Mouse (Mus musculus) neural tube, embryonic 12.5 days (tissue): ENCODE data around the gene 4930432K21Rik. TPM values are rescaled to one million over a fixed set of nuclear protein-coding genes. Genes with fewer than 3 reads are reported as not detected.

Source experiments
- ATAC-seq: fragments of 200-750 bp; cut with Nextera tagmentation; 2 replicates; pipeline ENCODE4 v1.8.0; 2017; ENCODE audit warnings: low read depth, mild to moderate bottlenecking, moderate TSS enrichment, moderate library complexity; ENCODE audit not compliant: low FRiP score
- H3K27ac ChIP-seq: fragments of 300-500 bp; sonication (generic); 2 replicates; pipeline ENCODE4 v1.5.1; 2016
- H3K27me3 ChIP-seq: fragments of 300-500 bp; sonication (generic); replicated peaks from 2 replicates; pipeline ENCODE4 v1.6.1; 2016; ENCODE audit warnings: mild to moderate bottlenecking
- H3K36me3 ChIP-seq: fragments of 300-500 bp; sonication (generic); 2 replicates; pipeline ENCODE4 v1.6.1; 2016; ENCODE audit warnings: mild to moderate bottlenecking
- H3K4me1 ChIP-seq: fragments of 300-500 bp; sonication (generic); 2 replicates; pipeline ENCODE4 v1.6.1; 2016
- H3K4me2 ChIP-seq: fragments of 300-500 bp; sonication (generic); replicated peaks from 2 replicates; pipeline ENCODE4 v1.6.1; 2016; ENCODE audit warnings: mild to moderate bottlenecking
- H3K4me3 ChIP-seq: fragments of 300-500 bp; sonication (generic); 2 replicates; pipeline ENCODE4 v1.5.1; 2016
- H3K9ac ChIP-seq: fragments of 300-500 bp; sonication (generic); 2 replicates; pipeline ENCODE4 v1.6.1; 2016; ENCODE audit warnings: mild to moderate bottlenecking
- H3K9me3 ChIP-seq: fragments of 300-500 bp; sonication (generic); 2 replicates; pipeline ENCODE4 v1.6.1; 2016; ENCODE audit warnings: mild to moderate bottlenecking
- WGBS: fragments of 180-500 bp; shearing (Covaris S2); methylation state at CpG from one replicate; pipeline ENCODE4 v1.1.7; 2016; 5-methylcytosine and 5-hydroxymethylcytosine counted together
- polyA plus RNA-seq: library from polyadenylated mRNA; unstranded; fragments of >200 nt; fragmentation: Nextera tagmentation; extraction: Ambion mirVana; gene quantifications from 2 replicates; pipeline ENCODE4 v1.2.1, GENCODE M21; 2016

Gene 4930432K21Rik
- 1.9 and 2.0 TPM in 2 replicates for polyA plus RNA-seq

GRCm38 (mm10) chr8:84147769-84148530 lies at the start of gene 4930432K21Rik, which contains the start of gene Cc2d1a:
4930432K21Rik (plus strand) TSS chr8:84148025.
Cc2d1a (minus strand) TSS chr8:84147936.
- H3K36me3 ChIP-seq = peaks cover 19% of the 10 kb centered on the region
- H3K9ac ChIP-seq = peak within 1 kb of the TSS; percentile 73
- peak; percentile 93 for ATAC-seq
- peak within 1 kb of the TSS; percentile 95 for H3K4me2 ChIP-seq
- H3K4me1 ChIP-seq = peaks cover 13% of the 10 kb centered on the region
- 17% methylated on average over 49 of the region's 49 CpGs for WGBS
- H3K9me3 ChIP-seq = no peaks in the 10 kb centered on the region
- no peak within 1 kb of the TSS for H3K27ac ChIP-seq
- H3K27me3 ChIP-seq = no peaks in the 10 kb centered on the region
- peak within 1 kb of the TSS; percentile 52 for H3K4me3 ChIP-seq

- Histone ChIP-seq H3K9ac (no peak overlapping the region), H3K36me3 (peaks cover 82% of the 10 kb centered on the region), H3K4me1 (peaks cover 15% of the 10 kb centered on the region), H3K27me3 (no peaks in the 10 kb centered on the region), H3K4me3 (no peak overlapping the region), H3K9me3 (no peaks in the 10 kb centered on the region), H3K4me2 (no peak overlapping the region), H3K27ac (no peak overlapping the region; the same call in 1 of the 2 replicates)
- 94% methylated on average over 7 of the region's 7 CpGs for WGBS
- no peak for ATAC-seq
Measured at GRCm38 (mm10) chr8:84098376-84098775, 49.4 kb upstream of the 4930432K21Rik start.

GRCm38 (mm10) chr8:84101476-84102270 lies 46.2 kb upstream of the 4930432K21Rik start:
- no peaks in the 10 kb centered on the region for H3K27me3 ChIP-seq
- H3K4me1 ChIP-seq = peaks cover 27% of the 10 kb centered on the region
- WGBS = 93% methylated on average over 25 of the region's 25 CpGs
- H3K9me3 ChIP-seq = no peaks in the 10 kb centered on the region
- peaks cover 49% of the 10 kb centered on the region for H3K36me3 ChIP-seq
- H3K9ac ChIP-seq = no peak overlapping the region
- no peak for ATAC-seq
- H3K4me3 ChIP-seq = no peak overlapping the region
- no peak overlapping the region for H3K27ac ChIP-seq
- H3K4me2 ChIP-seq = no peak overlapping the region

GRCm38 (mm10) chr8:84103601-84104000 lies 44.2 kb upstream of the 4930432K21Rik start:
- ATAC-seq = no peak
- 64% methylated on average over 3 of the region's 3 CpGs for WGBS
- H3K36me3 ChIP-seq = peaks cover 30% of the 10 kb centered on the region
- H3K27me3 ChIP-seq = no peaks in the 10 kb centered on the region
- peak overlapping the region; percentile 83; the same call in 1 of the 2 replicates for H3K27ac ChIP-seq
- H3K9ac ChIP-seq = peak overlapping the region; percentile 84
- H3K9me3 ChIP-seq = no peaks in the 10 kb centered on the region
- H3K4me2 ChIP-seq = peak overlapping the region; percentile 88
- H3K4me3 ChIP-seq = peak overlapping the region; percentile 70
- H3K4me1 ChIP-seq = peaks cover 27% of the 10 kb centered on the region

GRCm38 (mm10) chr8:84104221-84104620 lies 43.6 kb upstream of the 4930432K21Rik start:
- ATAC-seq = peak; percentile 84
- Histone ChIP-seq H3K4me2 (peak overlapping the region; percentile 88), H3K9me3 (no peaks in the 10 kb centered on the region), H3K27ac (peak overlapping the region; percentile 83), H3K36me3 (peaks cover 24% of the 10 kb centered on the region), H3K4me1 (peaks cover 27% of the 10 kb centered on the region), H3K27me3 (no peaks in the 10 kb centered on the region), H3K9ac (peak overlapping the region; percentile 84), H3K4me3 (peak overlapping the region; percentile 70)
- under 1% methylated on average over 26 of the region's 29 CpGs for WGBS

GRCm38 (mm10) chr8:84104697-84105609 lies 42.9 kb upstream of the 4930432K21Rik start, which contains the start of gene Dcaf15:
Dcaf15 (minus strand) TSS chr8:84104768.
- peak; percentile 97 for ATAC-seq
- Histone ChIP-seq H3K27ac (peak within 1 kb of the TSS; percentile 83), H3K27me3 (no peaks in the 10 kb centered on the region), H3K4me3 (peak within 1 kb of the TSS; percentile 70), H3K36me3 (peaks cover 20% of the 10 kb centered on the region), H3K9ac (peak within 1 kb of the TSS; percentile 84), H3K9me3 (no peaks in the 10 kb centered on the region), H3K4me1 (peaks cover 27% of the 10 kb centered on the region), H3K4me2 (peak within 1 kb of the TSS; percentile 88)
- 8% methylated on average over 42 of the region's 42 CpGs for WGBS

GRCm38 (mm10) chr8:84105676-84106075 lies 42.1 kb upstream of the 4930432K21Rik start:
- 74% methylated on average over 2 of the region's 2 CpGs for WGBS
- no peaks in the 10 kb centered on the region for H3K27me3 ChIP-seq
- H3K4me3 ChIP-seq = no peak overlapping the region
- no peaks in the 10 kb centered on the region for H3K9me3 ChIP-seq
- peaks cover 27% of the 10 kb centered on the region for H3K4me1 ChIP-seq
- H3K27ac ChIP-seq = no peak overlapping the region
- no peak for ATAC-seq
- H3K9ac ChIP-seq = no peak overlapping the region
- no peak overlapping the region for H3K4me2 ChIP-seq
- peaks cover 17% of the 10 kb centered on the region for H3K36me3 ChIP-seq

- no peaks in the 10 kb centered on the region for H3K9me3 ChIP-seq
- 92% methylated on average over 6 of the region's 6 CpGs for WGBS
- ATAC-seq = no peak
- H3K27me3 ChIP-seq = no peaks in the 10 kb centered on the region
- H3K4me2 ChIP-seq = no peak overlapping the region
- no peak overlapping the region for H3K9ac ChIP-seq
- H3K4me3 ChIP-seq = no peak overlapping the region
- peaks cover 27% of the 10 kb centered on the region for H3K4me1 ChIP-seq
- H3K36me3 ChIP-seq = peaks cover 14% of the 10 kb centered on the region
- no peak overlapping the region for H3K27ac ChIP-seq
Measured at GRCm38 (mm10) chr8:84106216-84107040, 41.4 kb upstream of the 4930432K21Rik start.

GRCm38 (mm10) chr8:84115646-84116045 lies 32.2 kb upstream of the 4930432K21Rik start:
- 87% methylated on average over 6 of the region's 6 CpGs for WGBS
- no peaks in the 10 kb centered on the region for H3K36me3 ChIP-seq
- H3K4me3 ChIP-seq = no peak overlapping the region
- H3K4me2 ChIP-seq = no peak overlapping the region
- no peaks in the 10 kb centered on the region for H3K27me3 ChIP-seq
- ATAC-seq = no peak
- H3K27ac ChIP-seq = no peak overlapping the region
- H3K4me1 ChIP-seq = no peaks in the 10 kb centered on the region
- H3K9ac ChIP-seq = no peak overlapping the region
- H3K9me3 ChIP-seq = no peaks in the 10 kb centered on the region

GRCm38 (mm10) chr8:84122151-84122550 lies 25.7 kb upstream of the 4930432K21Rik start:
- no peaks in the 10 kb centered on the region for H3K9me3 ChIP-seq
- H3K27ac ChIP-seq = no peak overlapping the region
- ATAC-seq = no peak
- no peaks in the 10 kb centered on the region for H3K27me3 ChIP-seq
- no peak overlapping the region for H3K4me2 ChIP-seq
- no peak overlapping the region for H3K4me3 ChIP-seq
- H3K4me1 ChIP-seq = no peaks in the 10 kb centered on the region
- H3K36me3 ChIP-seq = no peaks in the 10 kb centered on the region
- WGBS = 91% methylated on average over 3 of the region's 3 CpGs
- H3K9ac ChIP-seq = no peak overlapping the region

- Histone ChIP-seq H3K4me2 (no peak within 1 kb of the TSS), H3K4me1 (no peaks in the 10 kb centered on the region), H3K9ac (no peak within 1 kb of the TSS), H3K9me3 (no peaks in the 10 kb centered on the region), H3K36me3 (no peaks in the 10 kb centered on the region), H3K27ac (no peak within 1 kb of the TSS), H3K4me3 (no peak within 1 kb of the TSS), H3K27me3 (0 out of 2 replicates have a peak, but pooled peaks cover 2% of the 10 kb centered on the region)
- 71% methylated on average over 9 of the region's 9 CpGs for WGBS
- no peak for ATAC-seq
Measured at GRCm38 (mm10) chr8:84125656-84126055, 22.2 kb upstream of the 4930432K21Rik start, which contains the start of gene Podnl1. Podnl1 (plus strand) TSS chr8:84125989.
